Mouse (Mus musculus) T-helper 1 cell (primary cell): ENCODE results near the gene Zdhhc11.
"Not testable (repeated sequence)": the region's sequence is repeated elsewhere in the genome, so short reads cannot be mapped to it uniquely, and the experiment has no call there.

Experiments used
- in situ Hi-C: fragments of 300-600 bp; cut with MboI, MseI; formaldehyde crosslinking; loops from one replicate; pipeline ENCODE4 v1.15.1; 2025; ENCODE audit warnings: high pct_unique_total_duplicates

The Zdhhc11 gene

DNA sequence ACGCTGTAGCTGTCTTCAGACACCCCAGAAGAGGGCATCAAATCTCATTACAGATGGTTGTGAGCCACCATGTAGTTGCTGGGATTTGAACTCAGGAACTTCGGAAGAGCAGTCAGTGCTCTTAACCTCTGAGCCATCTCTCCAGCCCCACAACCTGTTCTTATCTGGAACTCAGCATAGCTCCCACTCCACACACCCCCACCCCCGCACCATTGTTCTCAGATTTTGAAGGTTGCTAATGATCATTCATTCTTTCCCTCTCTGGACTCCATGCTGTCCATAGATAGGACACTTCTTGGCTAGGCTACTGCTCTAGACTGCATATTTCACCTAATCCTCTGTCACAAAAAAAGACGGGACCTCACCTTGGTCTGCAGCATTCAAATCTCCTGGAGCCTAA is 43.2 kb downstream of the Zdhhc11 start:
- in situ Hi-C loops = loop anchor here (5.0 kb wide), 1 partner anchor 60 kb away; no protein-coding TSS in a partner anchor

DNA sequence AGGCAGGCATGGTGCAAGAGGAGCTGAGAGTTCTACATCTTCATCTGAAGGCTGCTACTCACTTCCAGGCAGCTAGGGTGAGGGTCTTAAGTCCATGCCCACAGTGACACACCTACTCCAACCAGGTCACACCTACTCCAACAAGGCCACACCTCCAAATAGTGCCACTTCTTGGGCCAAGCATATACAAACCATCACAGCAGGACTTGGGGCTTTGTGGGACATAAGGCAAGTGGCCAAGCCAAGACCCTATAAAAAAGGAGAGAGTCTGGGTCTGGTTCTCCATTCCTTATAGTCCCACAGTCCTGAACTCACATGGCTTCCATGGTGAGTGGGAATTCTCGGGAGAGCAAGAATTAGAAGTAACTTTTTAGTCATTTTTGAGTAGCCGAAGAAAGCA is 44.6 kb downstream of the Zdhhc11 start:
- in situ Hi-C loops = loop anchor here (5.0 kb wide), 1 partner anchor 59 kb away; no protein-coding TSS in a partner anchor

DNA sequence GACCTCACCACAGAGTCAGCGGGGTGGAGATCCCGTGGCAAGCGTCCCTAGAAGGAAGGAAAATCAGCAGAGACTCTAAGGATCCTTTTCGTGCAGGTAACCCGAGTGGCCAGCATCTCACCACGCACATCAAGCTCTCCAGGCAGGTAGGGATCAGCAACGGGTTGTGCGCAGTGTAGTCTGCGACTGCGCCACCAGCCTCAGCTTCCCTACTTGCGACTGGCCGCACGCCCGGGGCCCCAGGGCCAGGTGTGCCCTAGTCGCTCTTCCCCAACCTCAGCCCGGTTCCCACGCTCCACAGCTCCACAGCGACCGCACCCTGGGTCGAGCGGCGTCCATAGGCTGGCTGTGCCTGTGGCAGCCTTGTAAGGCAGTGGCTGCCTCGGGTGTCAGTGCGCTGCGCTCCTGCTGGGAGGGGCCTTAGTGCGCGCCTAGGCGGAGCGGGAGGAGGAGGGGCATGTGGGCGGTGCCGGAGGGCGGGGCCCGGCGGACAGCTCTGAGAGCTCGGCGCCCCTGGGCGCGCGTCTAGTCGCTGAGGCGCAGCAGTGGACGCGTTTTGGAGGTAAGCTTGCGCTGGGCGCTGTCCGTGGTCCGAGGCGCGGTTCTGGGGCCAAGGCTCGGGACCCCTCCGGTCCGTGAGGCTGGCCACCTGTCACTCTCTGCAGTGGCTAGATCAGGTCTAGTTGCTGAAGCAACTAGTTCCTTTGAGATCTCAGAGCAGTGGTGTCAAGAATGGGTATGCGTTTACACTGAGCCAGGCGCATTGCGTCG is 45.5 kb downstream of the Zdhhc11 start, which contains the start of gene Tppp:
Tppp (plus strand) TSS at position 460 of the 771 bp plus-strand sequence.
- in situ Hi-C loops = loop anchor here (5.0 kb wide), 1 partner anchor 58 kb away; no protein-coding TSS in a partner anchor

DNA sequence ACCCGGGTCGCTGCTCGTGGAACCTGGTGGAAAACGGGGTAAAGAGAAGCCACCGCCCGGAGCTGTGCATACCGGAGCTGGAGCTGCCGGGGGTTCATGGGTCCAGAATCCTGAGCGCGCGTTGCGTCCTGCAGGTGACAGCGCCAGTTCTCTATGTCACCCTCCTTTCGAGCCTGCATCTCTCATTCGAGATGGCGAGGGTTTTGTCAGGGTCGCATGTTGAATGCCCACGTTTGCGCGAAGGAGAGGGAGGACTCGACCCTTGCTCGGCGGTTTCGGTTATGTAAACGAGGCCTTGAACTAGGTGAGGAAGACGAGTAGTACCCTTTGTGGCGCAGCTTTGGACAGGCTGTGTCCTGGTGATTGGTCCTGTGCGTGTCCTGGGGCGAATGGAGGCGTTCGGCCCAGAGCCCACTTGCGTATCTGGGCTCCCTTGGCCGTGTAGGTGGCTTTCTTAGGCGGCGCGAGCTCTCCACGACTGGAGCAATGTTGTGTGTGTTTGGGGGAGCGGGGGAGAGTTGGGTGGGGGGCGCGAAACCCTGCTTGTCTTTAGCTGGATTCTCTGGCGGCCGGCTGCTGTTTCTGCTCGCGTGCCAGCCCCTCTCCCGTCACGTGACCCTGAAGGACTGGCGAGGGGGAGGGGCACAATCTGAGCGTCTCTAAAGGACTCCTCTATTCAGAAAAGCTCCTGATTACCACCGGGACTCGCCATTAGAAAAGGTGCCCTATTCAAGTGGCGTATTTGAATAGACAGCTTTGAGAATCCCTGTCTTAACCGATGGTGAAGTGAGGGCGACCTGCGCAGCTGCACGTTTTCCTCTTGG is 46.4 kb downstream of the Zdhhc11 start:
- in situ Hi-C loops = loop anchor here (5.0 kb wide), 1 partner anchor 57 kb away; no protein-coding TSS in a partner anchor

DNA sequence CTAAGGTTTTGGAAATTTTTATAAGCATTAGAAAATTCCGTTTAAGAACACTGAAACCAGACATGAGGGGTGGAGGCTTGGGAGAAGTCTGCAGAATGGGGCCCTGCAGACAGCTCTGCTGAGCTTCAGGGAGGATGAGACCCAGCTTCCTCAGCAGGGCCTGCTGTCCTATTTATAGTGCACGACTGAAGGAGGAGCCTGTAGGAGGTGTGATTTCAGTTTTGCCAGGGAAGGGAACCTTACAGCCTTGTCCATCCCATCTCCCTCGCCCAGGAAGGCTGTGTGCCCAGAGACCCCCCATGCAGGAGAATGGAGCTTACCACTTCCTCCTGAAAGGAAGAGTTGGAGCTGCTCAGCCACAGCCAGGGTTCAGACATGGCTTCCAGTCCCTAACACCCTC is 47.0 kb downstream of the Zdhhc11 start:
- in situ Hi-C loops = no loop called here

DNA sequence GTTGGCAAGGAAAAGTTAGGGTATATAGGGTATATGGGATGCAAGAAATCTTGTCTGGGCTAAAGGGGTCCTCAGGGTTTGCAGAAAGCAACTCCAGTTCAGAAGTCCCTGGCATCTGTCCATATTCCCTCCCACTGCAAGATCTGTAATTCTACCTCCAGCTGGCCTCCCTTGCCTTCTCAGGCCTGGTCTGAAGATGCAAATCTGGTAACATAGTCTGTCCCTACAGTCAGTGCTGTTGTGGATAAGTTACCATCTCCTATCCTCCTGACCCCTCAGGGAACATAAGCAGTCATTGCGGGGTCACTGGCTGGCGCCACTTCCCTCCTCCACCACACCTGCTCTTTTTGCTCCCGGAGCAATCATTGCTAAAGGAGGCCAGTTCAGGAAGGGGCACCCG is 52.3 kb downstream of the Zdhhc11 start:
- in situ Hi-C loops = no loop called here

DNA sequence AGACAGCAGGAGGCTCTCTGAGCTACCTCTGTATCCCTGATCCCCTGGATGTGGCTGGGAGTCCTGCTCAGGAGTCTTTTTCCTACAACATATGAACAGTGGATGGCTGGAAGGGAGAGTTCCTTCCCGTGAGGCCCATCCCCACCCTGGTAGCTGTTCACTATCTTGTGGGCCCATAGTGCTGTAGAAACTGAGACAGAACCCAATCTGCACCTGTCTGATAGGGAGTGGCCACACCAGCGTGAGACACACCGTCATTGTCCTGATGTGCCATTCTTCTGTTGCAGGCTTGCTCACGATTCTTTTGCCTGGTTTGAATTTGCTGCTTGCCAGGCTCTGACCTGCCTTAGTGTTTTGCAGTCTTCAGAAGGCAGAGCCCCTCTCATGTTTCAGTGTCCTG is 53.8 kb downstream of the Zdhhc11 start:
- in situ Hi-C loops = no loop called here

DNA sequence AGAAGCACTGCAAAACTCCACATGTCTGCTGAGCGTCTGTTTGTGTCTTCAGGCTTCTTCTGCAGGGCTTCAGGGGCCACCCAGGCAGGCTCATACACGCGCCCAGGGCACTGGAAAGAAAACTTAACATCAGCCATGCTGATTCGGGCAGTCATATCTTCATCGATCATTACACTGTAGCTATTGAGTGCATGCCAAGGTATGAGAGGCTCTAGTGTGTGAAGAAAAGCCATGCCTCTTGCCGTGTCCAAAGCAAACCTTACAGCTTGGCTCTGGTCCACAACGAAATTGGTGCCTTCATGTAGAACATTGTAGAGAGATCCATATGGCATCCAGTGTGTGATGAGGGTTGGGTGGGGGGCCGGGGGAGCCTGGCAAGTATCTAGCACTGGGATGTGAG is 55.4 kb downstream of the Zdhhc11 start:
- in situ Hi-C loops = not testable (repeated sequence)

DNA sequence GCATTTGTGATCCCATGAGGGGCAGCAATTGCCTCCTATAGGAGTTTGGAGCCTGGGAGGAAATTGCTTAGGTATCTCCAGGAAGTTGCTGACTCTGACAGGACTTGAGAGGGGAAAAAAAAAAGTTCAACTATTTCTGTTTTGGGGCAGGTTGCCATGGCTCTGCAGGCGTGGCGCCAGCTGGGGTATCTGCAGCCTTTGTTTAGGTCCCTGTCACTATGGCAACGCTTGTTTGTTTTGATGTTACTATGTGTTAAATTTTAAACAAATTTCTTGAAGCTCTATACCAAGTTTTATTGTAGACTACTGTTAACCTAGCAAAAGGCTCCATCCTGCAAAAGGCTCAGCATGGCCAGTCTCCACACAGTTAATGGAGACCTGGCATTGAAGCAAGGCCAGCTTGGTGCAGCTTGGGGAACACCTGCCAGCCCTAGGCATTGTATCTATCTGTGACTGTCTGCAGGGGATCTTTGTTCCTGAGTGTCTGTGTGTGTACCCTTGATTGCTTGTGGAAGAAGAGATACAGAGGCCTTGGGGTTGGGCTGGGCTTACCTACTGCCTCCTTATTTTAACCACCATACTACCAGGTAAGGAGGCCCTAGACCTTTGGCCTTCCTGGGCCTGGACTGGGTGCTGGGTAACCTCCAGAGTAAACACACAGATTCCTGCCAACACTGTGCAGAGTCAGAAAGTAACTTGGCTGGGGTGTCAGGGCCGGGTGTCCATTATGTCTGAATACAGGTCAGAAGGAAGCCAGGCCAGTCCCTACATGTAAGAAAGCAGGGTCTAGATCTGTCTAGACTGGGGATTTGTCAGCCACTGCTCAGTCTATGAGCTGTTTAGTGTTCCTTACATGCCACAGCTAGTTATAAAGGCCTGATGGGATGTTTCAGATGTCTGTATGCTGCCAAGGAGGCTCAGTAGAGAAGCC is 61.8 kb downstream of the Zdhhc11 start:
- in situ Hi-C loops = loop anchor here (5.0 kb wide), 1 partner anchor 53 kb away; no protein-coding TSS in a partner anchor

DNA sequence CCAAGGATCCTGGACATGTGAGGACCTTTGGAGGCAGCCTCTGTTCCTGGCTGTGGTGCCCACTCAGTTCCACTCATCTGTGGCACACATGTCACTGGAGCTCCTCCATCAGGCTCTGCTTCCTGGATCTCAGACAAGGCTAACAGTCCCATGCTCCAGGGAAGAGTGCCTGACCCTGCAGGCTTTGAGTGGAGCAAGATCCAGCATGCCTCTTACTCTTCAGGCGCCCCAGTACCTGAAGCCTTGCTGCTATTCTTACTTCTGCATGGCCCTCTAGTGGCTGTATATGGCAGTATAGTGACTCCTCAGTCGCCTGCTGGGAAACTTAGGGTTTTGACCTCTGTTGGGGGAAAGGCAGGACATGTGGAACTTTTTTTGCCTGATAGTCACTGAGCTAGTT is 62.6 kb downstream of the Zdhhc11 start:
- in situ Hi-C loops = loop anchor here (5.0 kb wide), 1 partner anchor 54 kb away; no protein-coding TSS in a partner anchor

DNA sequence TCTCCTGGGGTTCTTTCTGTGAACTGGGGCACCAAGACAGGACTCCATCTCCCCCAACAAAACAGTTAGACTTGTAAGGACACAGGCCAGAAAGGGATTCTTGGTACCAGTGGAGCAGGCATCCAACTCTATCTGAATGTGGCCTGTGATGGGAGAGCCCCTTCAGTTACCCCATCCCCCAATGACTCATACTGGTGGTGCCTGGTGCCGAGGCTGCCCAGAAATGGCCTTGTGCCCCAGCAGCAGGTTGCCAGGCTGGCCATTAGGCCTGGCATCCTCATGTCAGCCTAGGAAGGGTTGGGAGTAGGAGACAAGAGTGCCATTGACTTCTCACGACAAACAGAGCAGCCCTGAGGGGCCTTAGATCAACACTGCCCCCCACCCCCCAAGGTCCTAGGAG is 64.5 kb downstream of the Zdhhc11 start:
- in situ Hi-C loops = loop anchor here (5.0 kb wide), 1 partner anchor 56 kb away; no protein-coding TSS in a partner anchor

DNA sequence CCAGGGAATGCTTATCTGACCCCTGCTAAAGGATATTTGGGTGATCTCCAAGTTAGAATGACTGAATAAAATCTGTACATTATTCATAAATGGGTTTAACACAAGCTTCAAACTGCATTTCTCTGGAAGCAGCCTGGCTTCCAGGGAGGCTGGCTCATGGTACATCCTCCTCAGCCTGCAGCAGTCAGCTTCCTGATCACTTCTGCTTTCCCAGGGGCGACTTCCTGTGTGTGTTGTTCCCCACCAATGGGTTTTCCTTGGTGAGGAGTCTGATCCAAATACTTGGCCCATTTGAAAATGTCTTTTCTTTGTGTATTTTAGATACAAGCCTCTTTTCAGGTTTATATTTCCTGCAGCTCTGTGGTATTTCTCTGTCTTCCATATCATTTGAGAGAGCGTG is 65.4 kb downstream of the Zdhhc11 start:
- in situ Hi-C loops = loop anchor here (5.0 kb wide), 1 partner anchor 57 kb away; no protein-coding TSS in a partner anchor

DNA sequence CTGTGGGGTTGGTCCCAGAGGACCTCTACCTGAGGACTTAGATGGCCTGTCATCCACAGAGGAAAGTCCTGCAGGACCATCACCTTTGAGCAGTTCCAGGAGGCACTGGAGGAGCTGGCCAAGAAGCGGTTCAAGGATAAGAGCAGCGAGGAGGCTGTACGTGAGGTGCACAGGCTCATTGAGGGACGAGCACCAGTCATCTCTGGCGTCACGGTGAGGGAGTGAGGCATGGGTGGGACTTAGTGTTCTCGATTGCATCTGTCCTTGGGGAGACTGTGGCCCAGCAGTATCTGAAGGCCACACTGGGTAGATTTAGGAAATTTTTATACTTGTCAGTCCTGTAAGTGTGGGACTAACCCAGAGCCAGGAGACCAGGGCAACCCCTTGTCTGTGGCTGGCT is 67.0 kb downstream of the Zdhhc11 start:
- in situ Hi-C loops = no loop called here

DNA sequence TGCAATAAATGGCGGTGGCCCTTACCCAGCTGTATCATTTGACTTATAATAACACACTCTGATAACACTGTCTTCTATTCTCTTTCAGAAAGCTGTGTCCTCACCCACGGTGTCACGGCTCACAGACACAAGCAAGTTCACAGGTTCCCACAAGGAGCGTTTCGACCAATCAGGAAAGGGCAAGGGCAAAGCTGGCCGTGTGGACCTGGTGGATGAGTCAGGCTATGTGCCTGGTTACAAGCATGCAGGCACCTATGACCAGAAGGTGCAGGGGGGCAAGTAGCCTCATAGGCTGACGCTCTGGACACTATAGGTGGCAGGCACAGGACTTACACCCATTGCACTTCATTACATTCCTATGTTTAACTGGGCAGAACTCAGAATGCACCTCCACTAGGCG is 67.5 kb downstream of the Zdhhc11 start:
- in situ Hi-C loops = no loop called here

DNA sequence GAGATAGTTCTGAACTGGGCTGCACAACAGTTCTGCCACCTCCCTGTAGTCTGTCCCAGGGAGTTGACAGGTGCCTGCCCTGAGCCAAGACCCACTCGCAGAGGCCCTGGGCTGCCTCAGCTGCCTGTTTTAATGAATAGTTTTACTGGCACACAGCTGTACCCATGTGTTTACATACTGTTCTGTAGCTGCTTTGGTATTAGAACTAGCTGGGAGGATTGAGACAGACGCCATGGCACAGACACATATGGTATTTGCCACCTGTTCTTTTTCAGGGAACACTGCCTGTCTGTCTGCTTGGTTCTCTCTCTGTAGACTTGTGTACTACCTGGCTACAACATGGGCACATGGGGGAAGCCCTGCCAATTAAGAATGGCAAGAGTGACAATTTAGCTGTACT is 71.1 kb downstream of the Zdhhc11 start:
- in situ Hi-C loops = no loop called here

DNA sequence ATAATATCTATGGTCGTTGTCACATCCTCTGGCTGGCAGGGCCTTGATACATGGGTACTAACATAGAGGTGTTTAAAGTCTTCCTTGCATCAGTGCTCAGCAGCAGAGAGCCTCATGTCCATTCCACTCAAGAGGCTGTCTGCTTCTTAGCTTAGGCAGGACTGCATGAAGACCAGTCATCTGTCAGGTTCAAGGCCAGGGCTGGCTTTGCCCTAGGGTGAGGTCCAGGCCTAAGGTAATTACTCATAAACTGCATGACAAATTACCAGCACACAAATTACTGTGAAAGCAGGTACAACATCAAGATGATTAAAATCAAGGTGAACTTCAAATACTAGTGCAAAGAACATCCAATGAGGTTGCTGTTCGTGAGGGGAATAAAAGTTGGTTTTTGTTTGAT is 72.1 kb downstream of the Zdhhc11 start:
- in situ Hi-C loops = no loop called here

DNA sequence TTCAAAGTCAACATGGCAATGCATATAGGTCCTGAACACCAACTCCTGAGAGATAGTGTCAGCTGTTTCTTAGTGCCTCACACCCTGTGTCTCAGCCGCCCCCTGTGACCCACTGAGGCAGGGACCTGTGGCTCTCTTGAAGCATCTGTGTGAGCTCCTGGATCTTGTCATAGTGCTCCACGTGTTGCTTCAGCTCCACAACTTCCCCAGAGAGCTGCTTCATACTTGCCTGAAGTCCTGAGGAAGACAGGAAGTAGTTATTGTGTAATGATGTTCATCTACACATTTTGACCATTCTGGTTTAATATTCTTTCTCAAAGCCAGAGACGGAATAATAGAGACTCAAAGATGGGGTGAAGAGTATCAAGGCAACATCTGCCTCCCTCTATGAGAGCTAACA is 76.3 kb downstream of the Zdhhc11 start:
- in situ Hi-C loops = no loop called here
